Mouse (Mus musculus) megakaryocyte, adult 5-6 weeks (primary cell): ENCODE measurements around the gene Ndufs6. TPM values are rescaled to one million over a fixed set of nuclear protein-coding genes. Genes with fewer than 3 reads are reported as not detected.

Source experiments
- total RNA-seq, 2 experiments: library from RNA; stranded (forward) in 1 of 2; stranded (reverse) in 1 of 2; fragments of 153-499, 151-499 nt in 1 of 2; fragments of 221-1000, 200-1000 nt in 1 of 2; gene quantifications; 2 replicates each; pipeline versions ENCODE4 v1.2.3 to v1.2.4; 2015 to 2017

Ndufs6 gene
- total RNA-seq, 2 experiments from 2014 or later, result 91.8 to 116 TPM

Other genes starting within 250 kb of the Ndufs6 start
- not detected in 2 replicates for gene Irx4, start 68.1 kb downstream of the Ndufs6 start, total RNA-seq (2015)
- gene Irx4, start 68.1 kb downstream of the Ndufs6 start, total RNA-seq (2017), result not detected in 2 replicates
- gene Mrpl36, start within 50 bp of the Ndufs6 start, total RNA-seq (2015), result 65.4 and 68.6 TPM in 2 replicates
- gene Mrpl36, start within 50 bp of the Ndufs6 start, total RNA-seq (2017), result 27.7 and 28.1 TPM in 2 replicates
- 12.7 and 14.9 TPM in 2 replicates for gene Lpcat1, start 138.7 kb upstream of the Ndufs6 start, total RNA-seq (2015)
- gene Lpcat1, start 138.7 kb upstream of the Ndufs6 start, total RNA-seq (2017), result 23.5 and 23.6 TPM in 2 replicates
- not detected in 2 replicates for gene Slc6a3, start 208.2 kb upstream of the Ndufs6 start, total RNA-seq (2015)
- gene Slc6a3, start 208.2 kb upstream of the Ndufs6 start, total RNA-seq (2017), result 0.07 TPM in 1 of 2 replicates, not detected in the other